In genomic region chr7:25736920-25737319, GRCm38 (mm10) we compare ENCODE assay signal across 14 mouse cellular contexts. TPM values are rescaled to one million over a fixed set of nuclear protein-coding genes. Genes with fewer than 3 reads are reported as not detected.
A peak's percentile ranks its signal among the peaks of the same experiment; 100 is the strongest.
DNase-seq lines count a peak whose midpoint lies in the region; ATAC-seq and TF ChIP-seq lines count a peak whose summit lies in the region.
"Had no signal": no experiment of that assay in that cellular context is flagged by ENCODE, and none has a peak within 500 bp of the region (broad histone marks: within the 10 kb centered on the region; RNA-seq: fewer than 3 reads in every experiment).

No protein-coding gene starts in this region.

- peaks cover 100% of the 10 kb centered on the region for H3K36me3 ChIP-seq in heart, postnatal 0 days (replicated peaks; ENCODE audit: control insufficient read depth, insufficient read depth, low read length)
- peaks cover 61% of the 10 kb centered on the region for H3K36me3 ChIP-seq in lung, postnatal 0 days (ENCODE audit: insufficient read depth, low read length)
- peaks cover 99% of the 10 kb centered on the region for H3K36me3 ChIP-seq in E14TG2a.4 (ENCODE audit: insufficient read depth, low read length)

- no peak overlapping the region for H3K4me3 ChIP-seq in heart, postnatal 0 days (ENCODE audit: low read depth, low read length)
- H3K4me3 ChIP-seq in lung, postnatal 0 days (ENCODE audit: low read depth, low read length) = no peak overlapping the region
- no peak overlapping the region for H3K4me3 ChIP-seq in E14TG2a.4 (replicated peaks; ENCODE audit: low read length)
- H3K4me3 ChIP-seq: heart, embryonic 13.5 days; kidney, embryonic 15.5 days; limb, embryonic 13.5 days had no signal

- no peak for DNase-seq in heart, postnatal 0 days (ENCODE audit: low spot score)
- DNase-seq in heart, adult 8-10 months (ENCODE audit: low spot score) = no peak
- DNase-seq in lung, postnatal 0 days (ENCODE audit: low spot score) = no peak
- DNase-seq in lung, adult 18-20 months = no peak
- no peak for DNase-seq in cerebellum, adult 11-12 months
- DNase-seq in adrenal gland, adult 18-20 months (ENCODE audit: low spot score in 2 of 2) = no peak
- DNase-seq: adrenal gland, adult 2 months had no signal

- ATAC-seq in heart, postnatal 0 days (ENCODE audit: insufficient read depth, low read depth) = no peak
- ATAC-seq in lung, postnatal 0 days = no peak
- ATAC-seq in common myeloid progenitor, adult 5-6 weeks (replicated peaks; ENCODE audit: low read depth, poor library complexity, severe bottlenecking) = 0 out of 2 replicates have a peak, but pooled peaks have one; percentile 33

- H3K9ac ChIP-seq in heart, postnatal 0 days (replicated peaks; ENCODE audit: low read depth, low read length) = no peak overlapping the region
- H3K9ac ChIP-seq in lung, postnatal 0 days (replicated peaks; ENCODE audit: low read depth) = no peak overlapping the region
- H3K9ac ChIP-seq: heart, embryonic 13.5 days; hindbrain, embryonic 14.5 days; kidney, embryonic 15.5 days; limb, embryonic 13.5 days had no signal

- no peaks in the 10 kb centered on the region for H3K4me1 ChIP-seq in heart, postnatal 0 days (ENCODE audit: control insufficient read depth, insufficient read depth)
- no peaks in the 10 kb centered on the region for H3K4me1 ChIP-seq in lung, postnatal 0 days (ENCODE audit: insufficient read depth, low read depth, low read length)
- H3K4me1 ChIP-seq in E14TG2a.4 (replicated peaks; ENCODE audit: low read depth, low read length) = peaks cover 25% of the 10 kb centered on the region
- H3K4me1 ChIP-seq: heart, embryonic 13.5 days; kidney, embryonic 15.5 days; limb, embryonic 13.5 days had no signal

- TF ChIP-seq EP300 in heart, postnatal 0 days (IDR thresholded peaks at IDR 0.05; ENCODE audit: low read depth) = no peak
- TF ChIP-seq EP300 in lung, postnatal 0 days (IDR thresholded peaks at IDR 0.05) = no peak

- H3K27ac ChIP-seq in heart, postnatal 0 days (ENCODE audit: low read depth) = no peak overlapping the region
- H3K27ac ChIP-seq in lung, postnatal 0 days (ENCODE audit: low read length) = no peak overlapping the region
- H3K27ac ChIP-seq: heart, embryonic 13.5 days; hindbrain, embryonic 14.5 days; kidney, embryonic 15.5 days; limb, embryonic 13.5 days had no signal

- H3K9me3 ChIP-seq in heart, postnatal 0 days (replicated peaks; ENCODE audit: control insufficient read depth, low read length) = no peaks in the 10 kb centered on the region
- H3K9me3 ChIP-seq in lung, postnatal 0 days (ENCODE audit: low read length) = no peaks in the 10 kb centered on the region
- no peaks in the 10 kb centered on the region for H3K9me3 ChIP-seq in E14TG2a.4 (ENCODE audit: low read length)
- H3K9me3 ChIP-seq: G1E; heart, embryonic 13.5 days; kidney, embryonic 15.5 days; limb, embryonic 13.5 days had no signal

- no peaks in the 10 kb centered on the region for H3K27me3 ChIP-seq in heart, postnatal 0 days (ENCODE audit: control insufficient read depth, insufficient read depth, low read length)
- H3K27me3 ChIP-seq in lung, postnatal 0 days (replicated peaks; ENCODE audit: insufficient read depth, low read length) = no peaks in the 10 kb centered on the region
- H3K27me3 ChIP-seq in E14TG2a.4 (ENCODE audit: insufficient read depth, low read length) = no peaks in the 10 kb centered on the region
- H3K27me3 ChIP-seq: heart, embryonic 13.5 days; kidney, embryonic 15.5 days; limb, embryonic 13.5 days had no signal

- no peak overlapping the region for H3K4me2 ChIP-seq in heart, postnatal 0 days (ENCODE audit: low read depth, low read length)
- no peak overlapping the region for H3K4me2 ChIP-seq in lung, postnatal 0 days (replicated peaks; ENCODE audit: low read depth, low read length)
- H3K4me2 ChIP-seq: heart, embryonic 13.5 days; hindbrain, embryonic 14.5 days; kidney, embryonic 15.5 days; limb, embryonic 13.5 days had no signal

- 92% methylated on average over 2 of the region's 2 CpGs for WGBS in heart, postnatal 0 days
- 92% methylated on average over 2 of the region's 2 CpGs for WGBS in lung, postnatal 0 days

- peak; percentile 22; the same call in 1 of the 2 replicates for TF ChIP-seq CTCF in heart, postnatal 0 days (IDR thresholded peaks at IDR 0.05; ENCODE audit: low read depth)
- TF ChIP-seq CTCF in lung, postnatal 0 days (IDR thresholded peaks at IDR 0.05) = peak; percentile 37; the same call in 1 of the 2 replicates
- TF ChIP-seq CTCF in E14TG2a.4 (conservative IDR thresholded peaks at IDR 0.05; ENCODE audit: low read length) = peak; percentile 25; the same call in 1 of the 2 replicates

RNA-seq across cellular contexts. Expression of gene Hnrnpul1, which starts 17.6 kb away (rescaled TPM):
- 78.5 and 101 TPM in 2 replicates for total RNA-seq in heart, postnatal 0 days (2014; rRNA removed; ENCODE audit: low replicate concordance)
- 26.8 and 27.7 TPM in 2 replicates for polyA plus RNA-seq in heart, postnatal 0 days (2015; fragmentation: Nextera tagmentation; extraction: Ambion mirVana)
- 10 to 100 TPM; 65.8 to 82.6 (median 71.5) TPM for total RNA-seq in heart, adult 8-10 months (2022)
- polyA plus RNA-seq in lung, postnatal 0 days (2015; fragmentation: Nextera tagmentation; extraction: Ambion mirVana) = 32.4 and 34.5 TPM in 2 replicates
- total RNA-seq in common myeloid progenitor, adult 5-6 weeks (2017) = 128 and 173 TPM in 2 replicates
- 10 to 100 TPM; 83.8 to 94.4 TPM for total RNA-seq in adrenal gland, adult 18-20 months (2021)

RNA-seq across cellular contexts. Expression of gene Ccdc97, which starts 18.0 kb away (rescaled TPM):
- total RNA-seq in heart, postnatal 0 days (2014; rRNA removed; ENCODE audit: low replicate concordance) = 11.6 and 31.6 TPM in 2 replicates
- 13.3 and 14.7 TPM in 2 replicates for polyA plus RNA-seq in heart, postnatal 0 days (2015; fragmentation: Nextera tagmentation; extraction: Ambion mirVana)
- total RNA-seq in heart, adult 8-10 months (2022) = 10 to 100 TPM; 56.7 to 62.0 (median 58.8) TPM
- 9.8 and 12.1 TPM in 2 replicates for polyA plus RNA-seq in lung, postnatal 0 days (2015; fragmentation: Nextera tagmentation; extraction: Ambion mirVana)
- total RNA-seq in common myeloid progenitor, adult 5-6 weeks (2017) = 11.9 and 17.5 TPM in 2 replicates
- 10 to 100 TPM; 52.1 to 53.0 TPM for total RNA-seq in adrenal gland, adult 18-20 months (2021)

RNA-seq across cellular contexts. Expression of gene Tgfb1, which starts 50.1 kb away (rescaled TPM):
- total RNA-seq in heart, postnatal 0 days (2014; rRNA removed; ENCODE audit: low replicate concordance) = 10.4 and 10.7 TPM in 2 replicates
- 2.6 TPM in 2 replicates for polyA plus RNA-seq in heart, postnatal 0 days (2015; fragmentation: Nextera tagmentation; extraction: Ambion mirVana)
- total RNA-seq in heart, adult 8-10 months (2022) = 10 to 100 TPM; 17.5 to 24.9 (median 23.9) TPM
- polyA plus RNA-seq in lung, postnatal 0 days (2015; fragmentation: Nextera tagmentation; extraction: Ambion mirVana) = 6.6 and 9.0 TPM in 2 replicates
- 47.9 and 84.6 TPM in 2 replicates for total RNA-seq in common myeloid progenitor, adult 5-6 weeks (2017)
- 10 to 100 TPM; 26.2 to 36.0 TPM for total RNA-seq in adrenal gland, adult 18-20 months (2021)

RNA-seq across cellular contexts. Expression of gene Axl, which starts 51.6 kb away (rescaled TPM):
- 56.5 and 63.8 TPM in 2 replicates for total RNA-seq in heart, postnatal 0 days (2014; rRNA removed; ENCODE audit: low replicate concordance)
- 32.1 and 33.3 TPM in 2 replicates for polyA plus RNA-seq in heart, postnatal 0 days (2015; fragmentation: Nextera tagmentation; extraction: Ambion mirVana)
- total RNA-seq in heart, adult 8-10 months (2022) = 10 to 100 TPM; 50.2 to 70.9 (median 65.9) TPM
- polyA plus RNA-seq in lung, postnatal 0 days (2015; fragmentation: Nextera tagmentation; extraction: Ambion mirVana) = 74.6 and 81.6 TPM in 2 replicates
- total RNA-seq in common myeloid progenitor, adult 5-6 weeks (2017) = 0.96 and 4.0 TPM in 2 replicates
- total RNA-seq in adrenal gland, adult 18-20 months (2021) = 10 to 100 TPM; 41.9 to 66.9 TPM
- polyA plus RNA-seq: G1E had no signal

RNA-seq across cellular contexts. Expression of gene B9d2, which starts 56.3 kb away (rescaled TPM):
- 5.0 and 11.4 TPM in 2 replicates for total RNA-seq in heart, postnatal 0 days (2014; rRNA removed; ENCODE audit: low replicate concordance)
- 26.5 and 26.7 TPM in 2 replicates for polyA plus RNA-seq in heart, postnatal 0 days (2015; fragmentation: Nextera tagmentation; extraction: Ambion mirVana)
- total RNA-seq in heart, adult 8-10 months (2022) = 10 to 100 TPM; 10.1 to 12.8 (median 11.9) TPM
- polyA plus RNA-seq in lung, postnatal 0 days (2015; fragmentation: Nextera tagmentation; extraction: Ambion mirVana) = 28.6 and 28.8 TPM in 2 replicates
- 39.3 and 60.3 TPM in 2 replicates for total RNA-seq in common myeloid progenitor, adult 5-6 weeks (2017)
- 10 to 100 TPM; 15.0 to 16.2 TPM for total RNA-seq in adrenal gland, adult 18-20 months (2021)
